Mouse (Mus musculus) forebrain, embryonic 15.5 days (tissue): ENCODE results near the gene Hoxc4. TPM values are rescaled to one million over a fixed set of nuclear protein-coding genes. Genes with fewer than 3 reads are reported as not detected.

Experiments used
- ATAC-seq: fragments of 200-750 bp; cut with Nextera tagmentation; replicated peaks from 2 replicates; pipeline ENCODE4 v1.8.0; 2017; ENCODE audit warnings: mild to moderate bottlenecking, moderate TSS enrichment, moderate library complexity
- H3K27ac ChIP-seq: fragments of 300-500 bp; sonication (generic); replicated peaks from 2 replicates; pipeline ENCODE4 v1.5.1; 2015; ENCODE audit warnings: mild to moderate bottlenecking, inconsistent platforms
- H3K27me3 ChIP-seq: fragments of 300-500 bp; sonication (generic); 2 replicates; pipeline ENCODE4 v1.6.1; 2015; ENCODE audit warnings: inconsistent platforms
- H3K36me3 ChIP-seq: fragments of 300-500 bp; sonication (generic); 2 replicates; pipeline ENCODE4 v1.6.1; 2015; ENCODE audit warnings: mild to moderate bottlenecking, inconsistent platforms
- H3K4me1 ChIP-seq: fragments of 300-500 bp; sonication (generic); 2 replicates; pipeline ENCODE4 v1.6.1; 2015; ENCODE audit warnings: inconsistent platforms
- H3K4me2 ChIP-seq: fragments of 300-500 bp; sonication (generic); replicated peaks from 2 replicates; pipeline ENCODE4 v1.6.1; 2015; ENCODE audit warnings: mild to moderate bottlenecking, inconsistent platforms
- H3K4me3 ChIP-seq: fragments of 300-500 bp; sonication (generic); 2 replicates; pipeline ENCODE4 v1.5.1; 2015; ENCODE audit warnings: mild to moderate bottlenecking, inconsistent platforms
- H3K9ac ChIP-seq: fragments of 300-500 bp; sonication (generic); replicated peaks from 2 replicates; pipeline ENCODE4 v1.6.1; 2015; ENCODE audit warnings: mild to moderate bottlenecking, inconsistent platforms
- H3K9me3 ChIP-seq: fragments of 300-500 bp; sonication (generic); 2 replicates; pipeline ENCODE4 v1.6.1; 2016; ENCODE audit warnings: inconsistent platforms
- WGBS: fragments of 180-500 bp; shearing (Covaris S2); methylation state at CpG from one replicate; pipeline ENCODE4 v1.1.7; 2015; ENCODE audit warnings: mixed read lengths; 5-methylcytosine and 5-hydroxymethylcytosine counted together
- polyA plus RNA-seq: library from polyadenylated mRNA; unstranded; fragments of >200 nt; fragmentation: Nextera tagmentation; extraction: Ambion mirVana; gene quantifications from 2 replicates; pipeline ENCODE4 v1.2.1, GENCODE M21; 2015

Hoxc4 gene
- polyA plus RNA-seq, 1 experiment from 2014 or later = not detected

DNA sequence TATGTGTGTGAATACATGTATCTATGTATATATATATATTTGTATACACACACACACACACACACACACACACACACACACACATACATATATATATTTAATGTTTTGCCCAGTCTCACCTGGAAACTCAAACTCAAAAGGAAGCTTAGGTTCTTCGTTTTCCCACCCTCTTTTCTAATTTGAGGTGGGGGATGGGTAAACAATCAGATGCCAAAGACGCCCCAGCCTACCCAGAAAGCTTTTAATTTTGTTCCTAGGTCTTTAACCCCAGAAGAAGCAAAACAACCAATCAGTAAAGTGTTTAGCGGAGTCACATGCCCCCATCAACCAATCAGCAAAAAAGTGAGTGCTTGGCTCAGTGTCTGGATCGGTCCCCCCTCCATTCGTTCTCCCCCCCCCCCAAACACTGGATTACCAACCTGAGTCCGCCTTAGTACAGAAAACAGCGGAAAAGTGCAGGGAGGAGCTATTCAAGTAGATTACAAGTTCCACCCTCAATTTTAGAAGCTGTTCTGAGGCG is 2.2 kb downstream of the Hoxc4 start:
- Histone ChIP-seq H3K4me1 (no peaks in the 10 kb centered on the region), H3K4me3 (no peak overlapping the region), H3K27me3 (peaks cover 99% of the 10 kb centered on the region), H3K9ac (no peak overlapping the region), H3K27ac (no peak overlapping the region), H3K36me3 (no peaks in the 10 kb centered on the region), H3K9me3 (no peaks in the 10 kb centered on the region), H3K4me2 (no peak overlapping the region)
- no peak for ATAC-seq
- WGBS = 1% methylated on average over 8 of the region's 8 CpGs

DNA sequence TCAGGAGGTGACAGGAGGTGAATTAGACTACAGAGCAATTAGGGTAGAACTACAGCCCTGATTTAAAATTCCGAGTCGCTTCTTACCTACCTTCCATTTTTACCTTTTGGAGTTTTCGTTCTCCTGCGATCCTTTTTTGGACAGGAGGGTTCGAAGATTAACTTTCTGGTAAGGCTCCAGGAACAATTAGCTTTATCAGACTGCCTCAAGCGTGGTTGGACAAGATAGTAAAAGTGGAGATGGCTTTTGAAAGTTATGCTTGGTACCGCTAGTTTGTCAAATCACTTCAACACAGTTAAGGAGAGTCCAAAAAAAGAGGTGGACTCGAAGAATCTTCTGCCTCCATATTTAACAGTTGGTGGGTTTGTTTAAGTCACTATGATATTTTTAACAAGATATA is 2.8 kb downstream of the Hoxc4 start:
- H3K9ac ChIP-seq = no peak overlapping the region
- no peaks in the 10 kb centered on the region for H3K9me3 ChIP-seq
- ATAC-seq = no peak
- H3K27me3 ChIP-seq = peaks cover 99% of the 10 kb centered on the region
- H3K4me2 ChIP-seq = no peak overlapping the region
- no peak overlapping the region for H3K27ac ChIP-seq
- no peak overlapping the region for H3K4me3 ChIP-seq
- H3K36me3 ChIP-seq = no peaks in the 10 kb centered on the region
- WGBS = 6% methylated on average over 8 of the region's 8 CpGs
- no peaks in the 10 kb centered on the region for H3K4me1 ChIP-seq

DNA sequence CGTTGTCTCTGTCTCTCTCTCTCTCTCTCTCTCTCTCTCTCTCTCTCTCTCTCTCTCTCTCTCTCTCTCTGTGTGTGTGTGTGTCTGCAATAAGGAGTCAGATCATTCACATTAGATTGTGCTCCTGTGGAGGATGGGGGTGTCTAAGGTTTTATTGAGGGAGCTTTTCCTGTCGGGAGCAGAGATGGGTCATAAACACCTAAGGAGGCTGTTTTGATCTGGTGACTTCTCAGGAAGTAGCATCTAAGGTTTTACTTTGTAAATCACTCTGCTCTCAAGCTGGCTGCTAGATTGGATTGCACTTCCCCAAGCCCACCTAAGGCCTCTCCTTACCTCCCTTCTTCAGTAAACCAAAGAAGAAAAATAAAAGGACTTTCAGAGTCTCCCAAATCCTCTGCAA is 5.4 kb downstream of the Hoxc4 start:
- Histone ChIP-seq H3K27ac (no peak overlapping the region), H3K9ac (no peak overlapping the region), H3K4me1 (no peaks in the 10 kb centered on the region), H3K4me2 (no peak overlapping the region), H3K27me3 (peaks cover 99% of the 10 kb centered on the region), H3K4me3 (no peak overlapping the region), H3K9me3 (no peaks in the 10 kb centered on the region), H3K36me3 (no peaks in the 10 kb centered on the region)
- 2% methylated on average over 2 of the region's 2 CpGs for WGBS
- no peak for ATAC-seq

DNA sequence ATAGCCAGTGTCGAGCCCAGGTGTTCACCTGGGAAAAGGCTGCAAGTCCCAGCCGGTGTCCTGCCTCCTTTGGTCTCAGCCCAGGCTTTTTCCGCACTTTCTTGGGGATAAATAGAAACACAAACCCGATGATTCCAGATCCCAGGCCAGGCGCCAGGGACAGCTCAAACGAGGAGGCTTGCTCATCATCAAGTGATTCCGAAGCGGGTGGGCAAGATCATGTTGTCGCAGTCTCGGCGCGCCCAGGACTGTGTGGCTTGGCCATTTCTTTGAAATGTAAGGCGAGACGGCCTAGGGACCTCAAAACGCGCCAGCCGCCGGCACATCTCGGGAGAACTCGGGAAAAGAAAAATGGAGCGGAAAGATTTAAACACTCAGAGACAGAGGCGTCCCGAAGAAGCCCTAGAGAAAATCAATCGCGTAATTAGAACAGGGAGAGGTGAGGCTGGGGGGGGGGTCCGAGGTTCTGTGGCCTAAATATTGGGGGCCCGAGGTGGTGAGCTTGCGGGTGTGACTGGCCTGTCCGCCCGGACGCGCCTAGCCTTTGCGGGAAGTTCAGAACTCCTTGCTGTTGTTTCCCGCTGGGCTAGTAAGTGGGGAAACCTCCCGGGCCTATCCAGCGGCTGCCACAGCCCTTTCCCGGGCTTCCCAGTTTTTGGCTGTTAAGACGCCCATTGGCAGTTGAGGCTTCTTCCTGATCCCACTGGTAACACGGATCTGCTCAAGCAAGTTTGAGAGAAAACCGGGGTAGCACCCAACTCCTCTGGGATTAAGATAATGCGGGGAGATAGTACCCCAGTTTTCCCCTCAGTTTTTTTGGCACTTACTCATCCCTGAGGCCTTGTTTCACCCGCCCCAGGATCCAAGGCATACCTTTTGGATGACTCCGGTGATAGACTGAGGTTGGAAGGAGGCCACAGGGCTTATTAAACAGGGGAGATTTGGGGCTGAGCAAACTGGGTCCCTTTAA is 8.8 kb downstream of the Hoxc4 start:
- no peak overlapping the region for H3K9ac ChIP-seq
- under 1% methylated on average over 43 of the region's 43 CpGs for WGBS
- no peak for ATAC-seq
- H3K4me3 ChIP-seq = no peak overlapping the region
- H3K9me3 ChIP-seq = no peaks in the 10 kb centered on the region
- no peak overlapping the region for H3K27ac ChIP-seq
- no peaks in the 10 kb centered on the region for H3K4me1 ChIP-seq
- H3K27me3 ChIP-seq = peaks cover 98% of the 10 kb centered on the region
- no peaks in the 10 kb centered on the region for H3K36me3 ChIP-seq
- H3K4me2 ChIP-seq = no peak overlapping the region

DNA sequence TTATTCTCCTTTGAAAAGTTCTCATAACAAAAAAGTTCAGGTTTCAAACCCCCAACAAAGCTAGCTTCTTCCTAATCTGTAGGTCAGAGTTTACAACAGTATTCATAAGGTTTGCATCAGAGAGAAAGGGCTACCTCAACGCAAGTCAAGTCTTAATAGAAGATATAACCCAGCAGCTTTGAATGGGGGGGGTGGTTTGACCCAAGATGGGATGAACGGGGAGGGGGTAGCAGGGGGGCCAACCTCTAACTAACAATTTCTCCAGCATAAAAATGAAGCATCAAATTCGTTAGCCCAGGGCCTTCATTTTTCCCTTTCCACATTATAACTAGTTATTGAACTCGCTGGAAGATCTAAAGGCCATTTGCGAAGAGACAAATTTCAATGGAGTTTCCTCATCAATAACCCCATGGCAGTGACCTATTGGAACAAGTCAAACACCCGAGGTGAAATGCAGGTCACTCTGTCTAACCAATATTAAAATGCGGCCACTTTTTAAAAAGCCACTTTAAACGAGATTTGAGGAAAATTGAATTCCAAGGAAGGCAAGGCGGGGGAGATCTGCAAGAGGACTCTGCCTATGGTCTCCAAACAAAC is 10.3 kb downstream of the Hoxc4 start:
- H3K4me2 ChIP-seq = no peak overlapping the region
- no peaks in the 10 kb centered on the region for H3K9me3 ChIP-seq
- no peak for ATAC-seq
- H3K4me1 ChIP-seq = no peaks in the 10 kb centered on the region
- WGBS = 5% methylated on average over 9 of the region's 9 CpGs
- no peak overlapping the region for H3K27ac ChIP-seq
- no peak overlapping the region for H3K4me3 ChIP-seq
- H3K27me3 ChIP-seq = peaks cover 98% of the 10 kb centered on the region
- no peak overlapping the region for H3K9ac ChIP-seq
- H3K36me3 ChIP-seq = no peaks in the 10 kb centered on the region

DNA sequence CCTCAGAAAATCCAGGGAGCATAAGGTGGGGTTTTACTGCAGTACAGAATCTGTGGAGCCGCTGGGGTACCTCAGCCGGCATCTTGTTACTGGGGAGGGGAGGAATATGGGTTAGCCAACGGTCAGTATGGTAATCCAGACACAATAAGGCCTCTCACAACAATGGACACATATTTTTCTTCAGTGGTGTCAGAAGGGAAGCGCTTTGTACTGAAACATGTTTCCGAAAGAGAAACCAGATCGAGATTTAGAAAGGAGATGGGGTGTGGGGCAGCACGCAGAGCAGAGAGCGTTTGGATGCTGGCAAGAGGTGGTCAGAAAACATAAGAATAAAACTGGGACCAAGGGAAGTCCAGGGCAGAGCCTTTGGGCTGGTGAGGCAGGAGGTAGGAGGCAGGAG is 11.4 kb downstream of the Hoxc4 start:
- H3K9ac ChIP-seq = no peak overlapping the region
- H3K4me2 ChIP-seq = no peak overlapping the region
- no peak overlapping the region for H3K4me3 ChIP-seq

DNA sequence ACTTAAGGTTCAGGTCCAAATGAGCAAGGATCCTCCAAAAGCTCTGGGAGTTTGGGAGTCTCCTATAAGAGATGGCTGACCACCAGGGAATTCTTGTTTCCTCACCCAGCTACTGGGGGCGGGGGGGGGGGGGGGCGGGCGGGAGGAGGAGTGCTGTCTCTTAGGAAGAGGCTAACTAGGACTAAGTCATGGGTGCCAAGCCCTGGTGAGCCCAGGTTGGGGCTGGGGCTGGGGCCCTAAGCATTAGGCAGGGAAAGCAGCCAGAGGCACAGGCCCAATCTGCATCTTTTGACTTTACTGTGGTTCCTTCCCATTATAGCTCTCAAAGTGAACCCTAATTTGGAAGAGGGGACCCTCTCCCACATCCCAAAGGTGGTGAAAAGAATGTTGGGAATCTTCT is 13.4 kb downstream of the Hoxc4 start:
- H3K9ac ChIP-seq = no peak overlapping the region
- H3K4me3 ChIP-seq = no peak overlapping the region
- H3K36me3 ChIP-seq = no peaks in the 10 kb centered on the region
- peaks cover 7% of the 10 kb centered on the region; the same call in 1 of the 2 replicates for H3K4me1 ChIP-seq
- peaks cover 97% of the 10 kb centered on the region for H3K27me3 ChIP-seq
- H3K9me3 ChIP-seq = no peaks in the 10 kb centered on the region
- WGBS = 0% methylated on average over 2 of the region's 3 CpGs
- no peak overlapping the region for H3K4me2 ChIP-seq
- no peak for ATAC-seq
- H3K27ac ChIP-seq = no peak overlapping the region

More for the DNA sequence above, 11.4 kb downstream of the Hoxc4 start:
- Histone ChIP-seq H3K4me1 (peaks cover 7% of the 10 kb centered on the region; the same call in 1 of the 2 replicates), H3K27me3 (peaks cover 98% of the 10 kb centered on the region), H3K27ac (no peak overlapping the region), H3K36me3 (no peaks in the 10 kb centered on the region), H3K9me3 (no peaks in the 10 kb centered on the region)
- 2% methylated on average over 8 of the region's 8 CpGs for WGBS
- ATAC-seq = no peak

DNA sequence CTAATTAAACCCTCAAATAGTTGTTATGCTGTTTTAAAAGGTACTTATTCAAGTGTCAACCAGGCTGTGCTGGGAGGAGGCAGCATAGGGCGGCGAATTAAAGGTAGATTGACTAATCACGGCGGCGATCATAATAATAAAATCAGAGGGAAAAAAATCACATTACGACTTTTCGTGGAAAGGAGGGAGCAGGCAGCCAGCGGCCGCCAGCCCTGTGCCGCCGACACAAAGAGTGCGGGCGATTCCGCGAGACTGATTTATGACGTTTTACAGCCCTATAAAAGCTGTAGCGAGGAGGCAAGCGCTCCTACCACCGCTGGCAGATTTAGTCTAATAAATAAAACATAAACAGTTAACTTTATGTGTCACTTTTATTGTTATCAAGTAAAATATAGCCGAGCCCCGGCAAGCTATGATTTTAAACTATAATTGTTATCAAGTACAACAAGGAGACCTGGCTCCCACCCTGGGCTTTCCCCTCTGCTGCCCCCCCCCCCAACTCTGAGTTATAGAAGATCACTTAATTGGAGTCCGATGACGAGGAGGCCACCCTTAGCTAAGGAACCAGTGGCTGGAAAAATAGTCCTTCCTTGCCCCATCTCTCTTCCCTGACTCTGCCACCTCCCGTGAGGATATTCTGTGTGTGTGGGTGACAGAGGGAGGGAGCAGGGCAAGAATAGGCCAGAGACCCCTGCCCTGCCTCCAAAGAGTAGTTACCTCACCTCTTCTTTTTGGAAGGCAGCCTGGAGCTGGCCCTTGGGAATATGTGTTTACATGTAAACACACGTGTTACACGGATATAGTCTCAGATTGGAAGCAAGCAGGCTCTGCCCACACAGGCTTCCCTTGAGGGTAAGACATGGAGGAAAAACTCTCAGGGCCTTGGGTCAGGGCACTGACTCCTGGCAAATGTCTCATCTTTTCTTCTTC is 14.2 kb downstream of the Hoxc4 start:
- under 1% methylated on average over 26 of the region's 26 CpGs for WGBS
- H3K4me3 ChIP-seq = no peak overlapping the region
- H3K27ac ChIP-seq = no peak overlapping the region
- H3K4me2 ChIP-seq = no peak overlapping the region
- H3K4me1 ChIP-seq = peaks cover 7% of the 10 kb centered on the region; the same call in 1 of the 2 replicates
- H3K27me3 ChIP-seq = peaks cover 97% of the 10 kb centered on the region
- no peaks in the 10 kb centered on the region for H3K36me3 ChIP-seq
- H3K9ac ChIP-seq = no peak overlapping the region
- H3K9me3 ChIP-seq = no peaks in the 10 kb centered on the region
- ATAC-seq = no peak

DNA sequence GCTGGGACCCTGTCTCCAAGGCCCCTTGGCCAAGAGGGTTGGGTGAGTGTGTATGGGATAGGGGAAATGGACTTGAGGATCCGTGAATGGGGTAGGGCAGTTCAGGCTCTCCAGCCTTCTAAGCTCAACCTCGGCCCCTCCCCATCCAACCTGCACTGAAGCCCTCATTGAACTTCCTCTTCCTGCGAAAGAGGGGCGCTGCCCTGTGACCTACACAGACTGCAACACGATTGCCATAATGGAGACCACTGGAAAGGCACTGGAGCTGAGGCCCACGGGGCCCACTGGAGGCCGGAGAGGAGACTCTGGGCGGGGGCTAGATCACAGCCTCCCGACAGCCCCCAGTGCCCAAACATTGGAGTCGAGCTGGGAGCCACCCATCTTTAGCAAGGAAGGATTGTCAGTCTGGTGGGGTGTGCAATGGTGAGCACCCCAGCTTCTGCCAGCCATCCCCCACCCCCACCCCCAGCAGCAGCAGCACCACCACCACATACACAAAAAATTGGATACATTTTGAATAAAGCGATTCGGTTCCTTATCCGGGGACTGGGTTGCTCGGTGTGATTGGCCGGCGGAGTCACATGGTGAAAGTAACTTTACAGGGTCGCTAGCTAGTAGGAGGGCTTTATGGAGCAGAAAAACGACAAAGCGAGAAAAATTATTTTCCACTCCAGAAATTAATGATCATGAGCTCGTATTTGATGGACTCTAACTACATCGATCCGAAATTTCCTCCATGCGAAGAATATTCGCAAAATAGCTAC is 15.5 kb downstream of the Hoxc4 start:
- Histone ChIP-seq H3K27me3 (peaks cover 97% of the 10 kb centered on the region), H3K36me3 (no peaks in the 10 kb centered on the region), H3K9ac (no peak overlapping the region), H3K4me1 (peaks cover 7% of the 10 kb centered on the region; the same call in 1 of the 2 replicates), H3K9me3 (no peaks in the 10 kb centered on the region), H3K4me3 (no peak overlapping the region), H3K27ac (no peak overlapping the region), H3K4me2 (no peak overlapping the region)
- 2% methylated on average over 24 of the region's 24 CpGs for WGBS
- ATAC-seq = no peak

DNA sequence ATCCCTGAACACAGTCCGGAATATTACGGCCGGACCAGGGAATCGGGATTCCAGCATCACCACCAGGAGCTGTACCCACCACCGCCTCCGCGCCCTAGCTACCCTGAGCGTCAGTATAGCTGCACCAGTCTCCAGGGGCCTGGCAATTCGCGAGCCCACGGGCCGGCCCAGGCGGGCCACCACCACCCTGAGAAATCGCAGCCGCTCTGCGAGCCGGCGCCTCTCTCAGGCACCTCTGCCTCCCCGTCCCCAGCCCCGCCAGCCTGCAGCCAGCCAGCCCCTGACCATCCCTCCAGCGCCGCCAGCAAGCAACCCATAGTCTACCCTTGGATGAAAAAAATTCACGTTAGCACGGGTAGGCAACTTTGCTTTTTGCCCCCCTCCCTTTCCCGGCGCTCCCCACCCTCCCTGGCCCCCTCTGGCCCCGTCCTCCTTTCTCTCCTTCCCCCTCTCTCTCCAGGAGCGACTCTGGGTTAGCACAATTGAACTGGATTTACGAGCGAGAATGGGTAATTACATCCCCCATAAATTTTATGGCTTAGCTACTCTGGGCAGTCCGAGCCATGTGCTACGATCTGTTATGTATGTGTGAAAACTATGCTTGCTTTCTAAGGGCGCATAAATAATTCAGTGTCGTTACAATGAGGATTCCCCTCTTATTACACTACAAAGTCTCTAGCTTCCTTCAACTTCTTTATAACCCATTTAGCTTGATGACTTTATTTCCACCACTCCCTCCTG is 16.2 kb downstream of the Hoxc4 start:
- H3K9me3 ChIP-seq = no peaks in the 10 kb centered on the region
- H3K9ac ChIP-seq = no peak overlapping the region
- no peaks in the 10 kb centered on the region for H3K36me3 ChIP-seq
- no peak overlapping the region for H3K27ac ChIP-seq
- peaks cover 7% of the 10 kb centered on the region; the same call in 1 of the 2 replicates for H3K4me1 ChIP-seq
- no peak overlapping the region for H3K4me3 ChIP-seq
- no peak for ATAC-seq
- WGBS = 1% methylated on average over 34 of the region's 34 CpGs
- H3K27me3 ChIP-seq = peaks cover 97% of the 10 kb centered on the region
- no peak overlapping the region for H3K4me2 ChIP-seq

DNA sequence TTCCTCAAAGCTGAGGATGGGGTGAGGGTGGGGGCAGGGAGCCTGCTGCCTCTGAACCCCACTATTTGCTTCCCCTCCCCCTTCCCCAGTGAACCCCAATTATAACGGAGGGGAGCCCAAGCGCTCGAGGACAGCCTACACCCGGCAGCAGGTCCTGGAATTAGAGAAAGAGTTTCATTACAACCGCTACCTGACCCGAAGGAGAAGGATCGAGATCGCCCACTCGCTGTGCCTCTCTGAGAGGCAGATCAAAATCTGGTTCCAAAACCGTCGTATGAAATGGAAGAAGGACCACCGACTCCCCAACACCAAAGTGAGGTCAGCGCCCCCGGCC is 16.8 kb downstream of the Hoxc4 start:
- 0% methylated on average over 14 of the region's 14 CpGs for WGBS
- Histone ChIP-seq H3K9me3 (no peaks in the 10 kb centered on the region), H3K4me1 (peaks cover 7% of the 10 kb centered on the region; the same call in 1 of the 2 replicates), H3K27ac (no peak overlapping the region), H3K9ac (no peak overlapping the region), H3K36me3 (no peaks in the 10 kb centered on the region), H3K4me3 (no peak overlapping the region), H3K27me3 (peaks cover 97% of the 10 kb centered on the region), H3K4me2 (no peak overlapping the region)
- ATAC-seq = no peak
